Mouse (Mus musculus) intestine, embryonic 15.5 days (tissue): ENCODE measurements around the gene Slc2a1. TPM values are rescaled to one million over a fixed set of nuclear protein-coding genes. Genes with fewer than 3 reads are reported as not detected.
A peak's percentile ranks its signal among the peaks of the same experiment; 100 is the strongest.

Experiments
- ATAC-seq: fragments of 200-750 bp; cut with Nextera tagmentation; 2 replicates; pipeline ENCODE4 v1.8.0; 2017; ENCODE audit warnings: moderate TSS enrichment, moderate library complexity
- H3K27ac ChIP-seq: fragments of 300-500 bp; sonication (generic); 2 replicates; pipeline ENCODE4 v1.5.1; 2015; ENCODE audit warnings: mild to moderate bottlenecking, inconsistent platforms
- H3K27me3 ChIP-seq: fragments of 300-500 bp; sonication (generic); replicated peaks from 2 replicates; pipeline ENCODE4 v1.6.1; 2015; ENCODE audit warnings: inconsistent platforms
- H3K36me3 ChIP-seq: fragments of 300-500 bp; sonication (generic); 2 replicates; pipeline ENCODE4 v1.6.1; 2015; ENCODE audit warnings: inconsistent platforms
- H3K4me1 ChIP-seq: fragments of 300-500 bp; sonication (generic); replicated peaks from 2 replicates; pipeline ENCODE4 v1.6.1; 2015; ENCODE audit warnings: inconsistent platforms
- H3K4me2 ChIP-seq: fragments of 300-500 bp; sonication (generic); replicated peaks from 2 replicates; pipeline ENCODE4 v1.6.1; 2015; ENCODE audit warnings: mild to moderate bottlenecking, inconsistent platforms
- H3K4me3 ChIP-seq: fragments of 300-500 bp; sonication (generic); replicated peaks from 2 replicates; pipeline ENCODE4 v1.5.1; 2015; ENCODE audit warnings: inconsistent platforms
- H3K9ac ChIP-seq: fragments of 300-500 bp; sonication (generic); 2 replicates; pipeline ENCODE4 v1.6.1; 2015; ENCODE audit warnings: inconsistent platforms
- H3K9me3 ChIP-seq: fragments of 300-500 bp; sonication (generic); 2 replicates; pipeline ENCODE4 v1.6.1; 2016; ENCODE audit warnings: inconsistent platforms
- WGBS: fragments of 180-500 bp; shearing (Covaris S2); methylation state at CpG from one replicate; pipeline ENCODE4 v1.1.7; 2015; 5-methylcytosine and 5-hydroxymethylcytosine counted together
- polyA plus RNA-seq: library from polyadenylated mRNA; unstranded; fragments of >200 nt; fragmentation: Nextera tagmentation; extraction: Ambion mirVana; gene quantifications from 2 replicates; pipeline ENCODE4 v1.2.1, GENCODE M21; 2015

Gene Slc2a1
- polyA plus RNA-seq, 1 experiment from 2014 or later: 136 TPM

GRCm38 (mm10) chr4:119119354-119119753, 10.8 kb downstream of the Slc2a1 start:
- no peaks in the 10 kb centered on the region for H3K27me3 ChIP-seq
- no peak overlapping the region for H3K4me2 ChIP-seq
- peaks cover 33% of the 10 kb centered on the region for H3K4me1 ChIP-seq
- 66% methylated on average over 5 of the region's 5 CpGs for WGBS
- no peak overlapping the region for H3K4me3 ChIP-seq
- no peak overlapping the region for H3K9ac ChIP-seq
- H3K36me3 ChIP-seq: peaks cover 15% of the 10 kb centered on the region
- ATAC-seq: no peak
- no peaks in the 10 kb centered on the region for H3K9me3 ChIP-seq
- no peak overlapping the region for H3K27ac ChIP-seq

GRCm38 (mm10) chr4:119120095-119120494, 11.6 kb downstream of the Slc2a1 start:
- Histone ChIP-seq H3K27ac (no peak overlapping the region), H3K36me3 (peaks cover 20% of the 10 kb centered on the region), H3K4me1 (peaks cover 31% of the 10 kb centered on the region), H3K9ac (no peak overlapping the region), H3K9me3 (no peaks in the 10 kb centered on the region), H3K4me2 (no peak overlapping the region), H3K4me3 (no peak overlapping the region), H3K27me3 (no peaks in the 10 kb centered on the region)
- WGBS: 90% methylated on average over 6 of the region's 6 CpGs
- ATAC-seq: no peak

GRCm38 (mm10) chr4:119121249-119121648, 12.7 kb downstream of the Slc2a1 start:
- Histone ChIP-seq H3K4me2 (no peak overlapping the region), H3K9me3 (no peaks in the 10 kb centered on the region), H3K4me1 (peaks cover 28% of the 10 kb centered on the region), H3K9ac (no peak overlapping the region), H3K27ac (no peak overlapping the region), H3K27me3 (no peaks in the 10 kb centered on the region), H3K4me3 (no peak overlapping the region), H3K36me3 (peaks cover 25% of the 10 kb centered on the region)
- ATAC-seq: peak; percentile 76
- WGBS: 32% methylated on average over 4 of the region's 4 CpGs

GRCm38 (mm10) chr4:119124771-119125273, 16.3 kb downstream of the Slc2a1 start:
- ATAC-seq: no peak
- no peak overlapping the region for H3K4me2 ChIP-seq
- no peak overlapping the region for H3K27ac ChIP-seq
- H3K4me1 ChIP-seq: peaks cover 16% of the 10 kb centered on the region
- H3K36me3 ChIP-seq: peaks cover 30% of the 10 kb centered on the region
- WGBS: 64% methylated on average over 2 of the region's 2 CpGs
- no peaks in the 10 kb centered on the region for H3K9me3 ChIP-seq
- H3K27me3 ChIP-seq: no peaks in the 10 kb centered on the region
- H3K9ac ChIP-seq: no peak overlapping the region
- no peak overlapping the region for H3K4me3 ChIP-seq

- Histone ChIP-seq H3K9me3 (no peaks in the 10 kb centered on the region), H3K4me2 (no peak overlapping the region), H3K27me3 (no peaks in the 10 kb centered on the region), H3K36me3 (peaks cover 28% of the 10 kb centered on the region), H3K27ac (peak overlapping the region; percentile 9; the same call in 1 of the 2 replicates), H3K9ac (no peak overlapping the region), H3K4me3 (no peak overlapping the region), H3K4me1 (peaks cover 16% of the 10 kb centered on the region)
- 75% methylated on average over 9 of the region's 9 CpGs for WGBS
- no peak for ATAC-seq
These were observed 17.2 kb downstream of the Slc2a1 start for GRCm38 (mm10) chr4:119125577-119126270.

- no peak for ATAC-seq
- Histone ChIP-seq H3K9ac (no peak overlapping the region), H3K4me2 (no peak overlapping the region), H3K27ac (no peak overlapping the region), H3K36me3 (peaks cover 20% of the 10 kb centered on the region), H3K4me3 (no peak overlapping the region), H3K27me3 (no peaks in the 10 kb centered on the region), H3K4me1 (peaks cover 5% of the 10 kb centered on the region; the same call in 1 of the 2 replicates), H3K9me3 (no peaks in the 10 kb centered on the region)
- 69% methylated on average over 6 of the region's 6 CpGs for WGBS
These were observed 18.7 kb downstream of the Slc2a1 start for GRCm38 (mm10) chr4:119127229-119127628.

GRCm38 (mm10) chr4:119128547-119128946, 20.0 kb downstream of the Slc2a1 start:
- H3K9me3 ChIP-seq: no peaks in the 10 kb centered on the region
- no peak overlapping the region for H3K9ac ChIP-seq
- 83% methylated on average over 7 of the region's 7 CpGs for WGBS
- no peak for ATAC-seq
- H3K4me2 ChIP-seq: no peak overlapping the region
- peaks cover 5% of the 10 kb centered on the region; the same call in 1 of the 2 replicates for H3K4me1 ChIP-seq
- no peak overlapping the region for H3K27ac ChIP-seq
- no peak overlapping the region for H3K4me3 ChIP-seq
- peaks cover 26% of the 10 kb centered on the region for H3K36me3 ChIP-seq
- H3K27me3 ChIP-seq: no peaks in the 10 kb centered on the region

- Histone ChIP-seq H3K27ac (no peak overlapping the region), H3K9ac (no peak overlapping the region), H3K4me1 (0 out of 2 replicates have a peak, but pooled peaks cover 2% of the 10 kb centered on the region), H3K9me3 (no peaks in the 10 kb centered on the region), H3K27me3 (no peaks in the 10 kb centered on the region), H3K36me3 (peaks cover 31% of the 10 kb centered on the region), H3K4me2 (no peak overlapping the region), H3K4me3 (no peak overlapping the region)
- ATAC-seq: no peak
- 86% methylated on average over 1 of the region's 1 CpGs for WGBS
These were observed 20.6 kb downstream of the Slc2a1 start for GRCm38 (mm10) chr4:119129096-119129495.

GRCm38 (mm10) chr4:119131189-119131910, 22.8 kb downstream of the Slc2a1 start:
- no peak for ATAC-seq

GRCm38 (mm10) chr4:119133306-119133705, 24.8 kb downstream of the Slc2a1 start:
- no peak overlapping the region for H3K4me2 ChIP-seq
- no peak overlapping the region for H3K4me3 ChIP-seq
- no peak for ATAC-seq
- 0 out of 2 replicates have a peak, but pooled peaks cover 3% of the 10 kb centered on the region for H3K4me1 ChIP-seq
- WGBS: 91% methylated on average over 13 of the region's 13 CpGs
- H3K9ac ChIP-seq: no peak overlapping the region
- H3K9me3 ChIP-seq: no peaks in the 10 kb centered on the region
- no peak overlapping the region for H3K27ac ChIP-seq
- peaks cover 47% of the 10 kb centered on the region for H3K36me3 ChIP-seq
- no peaks in the 10 kb centered on the region for H3K27me3 ChIP-seq

More at GRCm38 (mm10) chr4:119131189-119131910, 22.8 kb downstream of the Slc2a1 start:
- Histone ChIP-seq H3K27ac (no peak overlapping the region), H3K4me1 (no peaks in the 10 kb centered on the region), H3K36me3 (peaks cover 41% of the 10 kb centered on the region), H3K27me3 (no peaks in the 10 kb centered on the region), H3K9ac (no peak overlapping the region), H3K9me3 (no peaks in the 10 kb centered on the region), H3K4me3 (no peak overlapping the region), H3K4me2 (no peak overlapping the region)
- WGBS: 84% methylated on average over 8 of the region's 8 CpGs

GRCm38 (mm10) chr4:119133860-119134259, 25.3 kb downstream of the Slc2a1 start:
- Histone ChIP-seq H3K4me3 (no peak overlapping the region), H3K4me1 (0 out of 2 replicates have a peak, but pooled peaks cover 5% of the 10 kb centered on the region), H3K4me2 (no peak overlapping the region), H3K9me3 (no peaks in the 10 kb centered on the region), H3K27me3 (no peaks in the 10 kb centered on the region), H3K9ac (no peak overlapping the region), H3K27ac (no peak overlapping the region), H3K36me3 (peaks cover 47% of the 10 kb centered on the region)
- no peak for ATAC-seq
- WGBS: 91% methylated on average over 13 of the region's 13 CpGs

GRCm38 (mm10) chr4:119137313-119137712, 28.8 kb downstream of the Slc2a1 start:
- H3K9ac ChIP-seq: no peak overlapping the region
- 56% methylated on average over 8 of the region's 8 CpGs for WGBS
- peaks cover 42% of the 10 kb centered on the region for H3K36me3 ChIP-seq
- H3K27me3 ChIP-seq: no peaks in the 10 kb centered on the region
- H3K4me3 ChIP-seq: no peak overlapping the region
- 0 out of 2 replicates have a peak, but pooled peaks cover 5% of the 10 kb centered on the region for H3K4me1 ChIP-seq
- H3K9me3 ChIP-seq: no peaks in the 10 kb centered on the region
- ATAC-seq: no peak
- H3K27ac ChIP-seq: no peak overlapping the region
- H3K4me2 ChIP-seq: no peak overlapping the region
